Mouse (Mus musculus): ENCODE results near the gene Srrm2. TPM values are rescaled to one million over a fixed set of nuclear protein-coding genes. Genes with fewer than 3 reads are reported as not detected.
A peak's percentile ranks its signal among the peaks of the same experiment; 100 is the strongest.

Gene Srrm2
- polyA plus RNA-seq, 1 experiment from 2014 or later = 314 TPM

- no peak for TF ChIP-seq CTCF (IDR thresholded peaks at IDR 0.05)
- no peaks in the 10 kb centered on the region for H3K27me3 ChIP-seq
- CTCF ChIA-PET = interaction anchor here (1.2 to 2.0 kb wide), 3 partner anchors 9 to 53 kb away, joined by 3 to 6 read pairs (median 3); no protein-coding TSS in a partner anchor
- in situ Hi-C loops (cut with MboI; ENCODE audit: low pct_unique_long_range_greater_than_20kb) = no loop called here
- DNase-seq (ENCODE audit: low read depth, low spot score) = no peak
- POLR2A ChIA-PET = no interaction called here
- ATAC-seq = no peak
These were observed 35.3 kb downstream of the Srrm2 start for GRCm38 (mm10) chr17:23825591-23825990.

GRCm38 (mm10) chr17:23828271-23829001 lies 38.1 kb downstream of the Srrm2 start:
- H3K27me3 ChIP-seq = no peaks in the 10 kb centered on the region
- DNase-seq (ENCODE audit: low read depth, low spot score) = no peak
- ATAC-seq = peak; percentile 51
- TF ChIP-seq CTCF (IDR thresholded peaks at IDR 0.05) = no peak
- ChIA-PET POLR2A (interaction anchor here (0.9 to 1.7 kb wide), 3 partner anchors 10 to 22 kb away, joined by 3 to 5 read pairs (median 3); no protein-coding TSS in a partner anchor), CTCF (interaction anchor here (0.7 to 3.3 kb wide), 16 partner anchors 15 to 134 kb away, joined by 3 to 23 read pairs (median 4); partner anchors contain the start of genes Prss32 and Prss41)
- in situ Hi-C loops (cut with MboI; ENCODE audit: low pct_unique_long_range_greater_than_20kb) = no loop called here

DNA sequence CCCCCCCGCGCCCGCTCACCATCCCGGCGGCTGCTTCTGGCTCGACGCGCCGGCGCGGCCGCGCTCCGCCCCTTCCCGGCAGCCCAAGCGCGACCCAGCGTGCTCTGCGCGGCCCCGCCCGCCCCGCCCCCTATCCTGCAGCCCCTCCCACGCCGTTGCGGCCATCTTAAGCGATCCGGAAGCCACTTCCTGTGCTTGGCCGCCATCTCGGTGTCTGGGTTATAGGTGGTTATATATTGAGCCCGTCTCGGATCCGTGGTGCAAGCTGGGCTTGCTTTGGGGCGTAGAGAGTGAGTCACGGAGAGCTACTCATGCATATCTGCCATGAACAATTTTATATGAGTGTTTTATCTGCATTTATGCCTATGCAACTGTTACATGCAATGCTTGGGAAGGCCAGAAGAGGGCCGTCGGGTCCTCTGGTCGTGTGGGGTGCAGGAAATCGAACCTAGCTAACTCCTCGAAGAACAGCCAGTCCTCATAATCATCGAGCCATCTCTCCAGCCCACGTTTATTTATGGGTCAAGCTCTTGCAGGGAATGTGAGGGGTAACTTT lies 38.8 kb downstream of the Srrm2 start, which contains the start of gene Elob:
Gene Elob (minus strand): TSS at position 73 of the 556 bp plus-strand sequence.
- no peaks in the 10 kb centered on the region for H3K27me3 ChIP-seq
- ChIA-PET POLR2A (interaction anchor here (0.9 to 1.0 kb wide), 2 partner anchors 9 to 48 kb away, joined by 3 read pairs; no protein-coding TSS in a partner anchor), CTCF (interaction anchor here (0.8 to 3.3 kb wide), 17 partner anchors 9 to 133 kb away, joined by 3 to 23 read pairs (median 4); partner anchors contain the start of genes Prss32 and Prss41)
- DNase-seq (ENCODE audit: low read depth, low spot score) (peak; percentile 55), ATAC-seq (peak; percentile 76)
- TF ChIP-seq CTCF (IDR thresholded peaks at IDR 0.05) = no peak
- in situ Hi-C loops (cut with MboI; ENCODE audit: low pct_unique_long_range_greater_than_20kb) = no loop called here

DNA sequence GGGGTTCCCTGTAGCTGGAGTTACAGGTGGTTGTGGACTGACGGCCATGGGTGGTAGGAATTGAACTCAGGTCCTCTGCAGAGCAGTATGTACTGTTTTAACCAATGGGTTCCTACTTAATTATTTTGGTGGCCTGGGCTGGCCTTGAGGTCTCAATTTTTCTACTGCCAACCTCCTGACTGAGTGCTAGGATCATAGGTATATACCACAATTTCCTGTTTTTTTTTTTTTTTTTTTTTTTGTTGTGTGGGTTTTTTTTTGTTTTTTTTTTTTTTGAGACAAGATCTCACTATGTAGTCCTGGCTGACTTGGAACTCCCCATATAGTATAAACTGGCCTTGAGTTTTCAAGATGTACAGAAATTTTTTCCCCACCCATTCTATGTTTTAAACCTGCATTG lies 40.9 kb downstream of the Srrm2 start:
- no peak for TF ChIP-seq CTCF (IDR thresholded peaks at IDR 0.05)
- DNase-seq (ENCODE audit: low read depth, low spot score) (no peak), ATAC-seq (no peak)
- in situ Hi-C loops (cut with MboI; ENCODE audit: low pct_unique_long_range_greater_than_20kb) = no loop called here
- POLR2A ChIA-PET = no interaction called here
- no peaks in the 10 kb centered on the region for H3K27me3 ChIP-seq
- CTCF ChIA-PET = interaction anchor here (0.9 to 2.7 kb wide), 3 partner anchors 12 to 137 kb away, joined by 3 to 23 read pairs (median 8); partner anchors contain the start of genes Prss32 and Prss41

DNA sequence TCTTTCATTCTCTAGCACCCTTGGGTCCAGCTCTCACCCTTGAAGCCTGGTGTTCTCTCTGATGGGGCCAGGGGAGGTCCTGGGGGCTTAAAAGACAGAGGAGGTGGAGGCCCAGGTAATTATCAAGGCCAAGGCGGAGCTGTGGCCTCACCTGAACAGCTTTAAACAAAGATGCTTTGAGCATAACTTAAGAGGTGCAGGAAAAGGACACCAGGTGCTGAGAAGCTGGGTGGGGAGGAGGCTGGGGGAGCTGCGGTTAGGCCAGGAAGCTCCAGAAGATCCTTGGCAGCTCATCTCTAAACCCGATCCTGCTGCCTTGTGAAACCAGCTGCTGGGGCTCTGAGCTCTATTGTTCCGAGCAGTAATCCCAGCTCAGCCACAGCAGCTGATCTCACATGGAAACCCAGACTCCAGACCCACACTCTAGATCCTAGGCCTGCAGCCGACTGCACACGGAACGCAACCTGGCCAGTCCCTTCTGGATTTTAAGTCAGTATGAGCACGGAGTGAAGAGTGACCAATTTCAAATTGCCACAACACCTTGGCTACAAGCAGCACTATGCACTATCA lies 45.8 kb downstream of the Srrm2 start, which contains the start of gene Prss33:
Gene Prss33 (minus strand): TSS at position 51 of the 570 bp plus-strand sequence.
- in situ Hi-C loops (cut with MboI; ENCODE audit: low pct_unique_long_range_greater_than_20kb) = no loop called here
- ATAC-seq (no peak), DNase-seq (ENCODE audit: low read depth, low spot score) (no peak)
- no peaks in the 10 kb centered on the region for H3K27me3 ChIP-seq
- POLR2A ChIA-PET = interaction anchor here (1.0 kb wide), 1 partner anchor 18 kb away, joined by 4 read pairs; no protein-coding TSS in a partner anchor
- CTCF ChIA-PET = interaction anchor here (0.8 to 1.3 kb wide), 2 partner anchors 17 to 35 kb away, joined by 3 read pairs; no protein-coding TSS in a partner anchor
- TF ChIP-seq CTCF (IDR thresholded peaks at IDR 0.05) = no peak

- TF ChIP-seq CTCF (IDR thresholded peaks at IDR 0.05) = no peak
- POLR2A ChIA-PET = no interaction called here
- peak; percentile 14 for ATAC-seq
- DNase-seq (ENCODE audit: low read depth, low spot score) = no peak
- in situ Hi-C loops (cut with MboI; ENCODE audit: low pct_unique_long_range_greater_than_20kb) = no loop called here
- no peaks in the 10 kb centered on the region for H3K27me3 ChIP-seq
- CTCF ChIA-PET = interaction anchor here (1.2 to 1.7 kb wide), 2 partner anchors 11 to 12 kb away, joined by 3 to 5 read pairs; no protein-coding TSS in a partner anchor
These were observed 50.8 kb downstream of the Srrm2 start for GRCm38 (mm10) chr17:23841145-23841544.

DNA sequence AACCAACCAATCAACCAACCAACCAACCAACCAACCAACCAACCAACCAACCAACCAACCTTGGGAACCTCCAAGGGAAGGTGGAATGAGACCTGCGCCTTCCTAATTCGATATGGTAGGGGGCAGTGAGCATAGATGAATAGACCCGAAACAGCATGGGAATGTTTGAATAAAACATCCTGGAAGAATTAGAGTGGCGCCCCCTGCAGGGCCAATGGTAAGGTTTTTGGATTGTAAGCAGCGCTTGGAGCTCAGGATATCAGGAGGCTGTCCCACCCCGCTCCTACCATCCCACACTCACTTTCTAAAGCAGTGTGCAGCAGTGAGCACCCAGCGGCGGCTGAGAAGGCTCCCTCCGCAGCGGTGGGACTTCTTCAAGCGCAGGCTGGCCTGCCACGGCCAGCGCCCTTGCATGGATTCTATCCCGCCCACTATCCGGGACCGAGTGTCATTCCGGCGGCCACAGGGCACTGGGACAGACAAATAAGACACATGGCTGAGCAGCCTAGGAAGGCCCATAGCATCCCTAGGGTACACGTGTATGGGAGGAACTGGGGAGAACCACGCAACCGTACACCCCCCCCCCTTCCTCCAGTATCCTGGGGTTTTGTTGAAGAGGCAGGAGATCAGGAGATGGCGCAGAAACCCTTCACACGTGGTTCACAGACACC lies 52.9 kb downstream of the Srrm2 start:
- no peaks in the 10 kb centered on the region for H3K27me3 ChIP-seq
- ChIA-PET POLR2A (no interaction called here), CTCF (interaction anchor here (0.9 to 2.9 kb wide), 12 partner anchors 11 to 139 kb away, joined by 3 to 23 read pairs (median 5); partner anchors contain the start of gene Elob)
- in situ Hi-C loops (cut with MboI; ENCODE audit: low pct_unique_long_range_greater_than_20kb) = no loop called here
- ATAC-seq (no peak), DNase-seq (ENCODE audit: low read depth, low spot score) (no peak)
- peak; percentile 53 for TF ChIP-seq CTCF (IDR thresholded peaks at IDR 0.05)

GRCm38 (mm10) chr17:23843812-23844273 lies 53.5 kb downstream of the Srrm2 start, which contains the start of the genes Prss32 and Prss41:
TSS of gene Prss32 (plus strand) at chr17:23843855.
TSS of gene Prss41 (minus strand) at chr17:23844172.
- DNase-seq (ENCODE audit: low read depth, low spot score) = no peak
- in situ Hi-C loops (cut with MboI; ENCODE audit: low pct_unique_long_range_greater_than_20kb) = no loop called here
- H3K27me3 ChIP-seq = no peaks in the 10 kb centered on the region
- peak; percentile 67 for TF ChIP-seq CTCF (IDR thresholded peaks at IDR 0.05)
- no peak for ATAC-seq
- ChIA-PET CTCF (interaction anchor here (0.9 to 2.9 kb wide), 13 partner anchors 10 to 138 kb away, joined by 3 to 23 read pairs (median 4); partner anchors contain the start of gene Elob), POLR2A (no interaction called here)

GRCm38 (mm10) chr17:23850028-23850427 lies 59.7 kb downstream of the Srrm2 start:
- ATAC-seq (no peak), DNase-seq (ENCODE audit: low read depth, low spot score) (no peak)
- in situ Hi-C loops (cut with MboI; ENCODE audit: low pct_unique_long_range_greater_than_20kb) = no loop called here
- CTCF ChIA-PET = interaction anchor here (1.4 to 2.6 kb wide), 2 partner anchors 20 to 25 kb away, joined by 4 to 9 read pairs; partner anchors contain the start of gene Elob
- POLR2A ChIA-PET = no interaction called here
- peak; percentile 31 for TF ChIP-seq CTCF (IDR thresholded peaks at IDR 0.05)
- H3K27me3 ChIP-seq = no peaks in the 10 kb centered on the region

Measured in Patski (cell line).